23 mouse cellular contexts compared by ENCODE assay signal in genomic region chr3:98238150-98238549, GRCm38 (mm10). TPM values are rescaled to one million over a fixed set of nuclear protein-coding genes. Genes with fewer than 3 reads are reported as not detected.
"Had no signal": no experiment of that assay in that cellular context is flagged by ENCODE, and none has a peak within 500 bp of the region (broad histone marks: within the 10 kb centered on the region; RNA-seq: fewer than 3 reads in every experiment).

No protein-coding gene starts in this region.

- H3K4me3 ChIP-seq: liver, embryonic 13.5 days; liver, embryonic 15.5 days; lung, embryonic 15.5 days; megakaryocyte, embryonic 14.5 days; neural tube, embryonic 12.5 days; stomach, embryonic 15.5 days had no signal

- ATAC-seq: liver, postnatal 0 days; lung, postnatal 0 days had no signal

- H3K36me3 ChIP-seq: liver, embryonic 13.5 days; liver, embryonic 15.5 days; lung, embryonic 15.5 days; neural tube, embryonic 12.5 days; stomach, embryonic 15.5 days had no signal

- H3K27me3 ChIP-seq: liver, embryonic 13.5 days; liver, embryonic 15.5 days; lung, embryonic 15.5 days; neural tube, embryonic 12.5 days; stomach, embryonic 15.5 days had no signal

- H3K9me3 ChIP-seq: liver, embryonic 13.5 days; liver, embryonic 15.5 days; lung, embryonic 15.5 days; megakaryocyte, embryonic 14.5 days; neural tube, embryonic 12.5 days; stomach, embryonic 15.5 days had no signal

- H3K4me1 ChIP-seq: liver, embryonic 13.5 days; lung, embryonic 15.5 days; neural tube, embryonic 12.5 days had no signal

- DNase-seq: liver, embryonic 13.5 days; liver, postnatal 0 days; lung, adult 2 months; lung, postnatal 14 days; lung, postnatal 36 days; right cerebral cortex, postnatal 14 days; thymus, adult 2 months; thymus, postnatal 25 days; thymus, postnatal 4 days had no signal

- H3K4me2 ChIP-seq: liver, embryonic 13.5 days; liver, embryonic 15.5 days; lung, embryonic 15.5 days; neural tube, embryonic 12.5 days; stomach, embryonic 15.5 days had no signal

- H3K27ac ChIP-seq: liver, embryonic 13.5 days; liver, embryonic 15.5 days; lung, embryonic 15.5 days; macrophage; neural tube, embryonic 12.5 days; stomach, embryonic 15.5 days; stomach, postnatal 0 days had no signal

- H3K9ac ChIP-seq: liver, embryonic 13.5 days; liver, embryonic 15.5 days; liver, postnatal 0 days; lung, embryonic 15.5 days; neural tube, embryonic 12.5 days; stomach, embryonic 15.5 days had no signal

RNA-seq across cellular contexts. Expression of gene Reg4, which starts 16.2 kb away (rescaled TPM):
- total RNA-seq: megakaryocyte progenitor cell, adult 5-6 weeks; monocyte, adult 5-6 weeks; neutrophil, adult 5-6 weeks had no signal
- polyA plus RNA-seq: liver, embryonic 13.5 days; liver, embryonic 15.5 days; liver, postnatal 0 days; lung, adult 2 months; lung, embryonic 15.5 days; lung, postnatal 0 days; macrophage; neural tube, embryonic 12.5 days; neural tube, embryonic 14.5 days; spleen, adult 2 months; stomach, postnatal 0 days; urinary bladder, adult 2 months had no signal

RNA-seq across cellular contexts. Expression of gene Hmgcs2, which starts 42.1 kb away (rescaled TPM):
- total RNA-seq: monocyte, adult 5-6 weeks; neutrophil, adult 5-6 weeks had no signal
- polyA plus RNA-seq: macrophage had no signal
